Mouse (Mus musculus) thymus, postnatal 0 days (tissue): Measurements from ENCODE around the gene Tmem145. TPM values are rescaled to one million over a fixed set of nuclear protein-coding genes. Genes with fewer than 3 reads are reported as not detected.

Experiments
- DNase-seq: peaks from one replicate; pipeline ENCODE4 v3.0.0-alpha.2; 2015; ENCODE audit warnings: low spot score
- polyA plus RNA-seq: library from polyadenylated mRNA; unstranded; fragments of >200 nt; fragmentation: Nextera tagmentation; extraction: Ambion mirVana; gene quantifications from 2 replicates; pipeline ENCODE4 v1.2.1, GENCODE M21; 2015

Gene Tmem145
- polyA plus RNA-seq, 1 experiment from 2014 or later, result not detected

DNA sequence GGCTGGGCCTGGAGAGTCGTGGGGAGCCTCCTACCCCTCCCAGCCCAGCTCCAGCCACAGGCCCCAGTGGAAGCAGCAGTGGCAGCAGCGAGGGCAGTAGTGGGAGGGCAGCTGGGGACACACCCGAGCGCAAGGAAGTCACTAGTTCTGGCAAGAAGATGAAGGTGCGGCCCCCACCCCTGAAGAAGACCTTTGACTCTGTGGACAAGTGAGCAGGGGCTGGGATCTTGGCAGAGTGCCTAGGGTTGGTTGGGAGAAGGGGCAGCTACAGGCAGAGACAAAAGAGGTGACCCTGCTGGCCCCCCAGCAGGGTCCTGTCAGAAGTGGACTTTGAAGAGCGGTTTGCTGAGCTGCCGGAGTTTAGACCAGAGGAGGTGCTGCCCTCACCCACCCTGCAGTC is 13.8 kb upstream of the Tmem145 start:
- no peak for DNase-seq

DNA sequence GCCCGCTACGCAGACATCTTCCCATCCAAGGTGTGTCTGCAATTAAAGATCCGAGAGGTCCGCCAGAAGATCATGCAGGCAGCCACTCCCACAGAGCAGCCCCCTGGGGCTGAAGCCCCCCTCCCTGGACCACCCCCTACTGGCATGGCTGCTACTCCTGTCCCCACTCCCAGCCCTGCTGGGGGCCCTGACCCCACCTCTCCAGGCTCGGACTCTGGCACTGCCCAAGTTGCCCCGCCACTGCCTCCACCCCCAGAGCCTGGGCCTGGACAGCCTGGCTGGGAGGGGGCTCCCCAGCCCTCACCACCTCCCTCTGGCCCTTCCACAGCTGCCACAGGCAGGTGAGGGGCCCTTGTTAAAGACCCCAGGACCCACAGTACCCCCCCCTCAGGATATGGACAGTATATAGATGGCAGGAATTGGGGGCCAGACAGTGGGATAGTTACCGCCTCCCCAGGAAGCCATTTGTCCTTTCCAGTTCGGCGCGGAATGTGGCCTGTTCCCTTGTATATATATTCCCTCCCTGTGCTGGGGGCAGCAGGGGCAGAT is 12.6 kb upstream of the Tmem145 start:
- no peak for DNase-seq

DNA sequence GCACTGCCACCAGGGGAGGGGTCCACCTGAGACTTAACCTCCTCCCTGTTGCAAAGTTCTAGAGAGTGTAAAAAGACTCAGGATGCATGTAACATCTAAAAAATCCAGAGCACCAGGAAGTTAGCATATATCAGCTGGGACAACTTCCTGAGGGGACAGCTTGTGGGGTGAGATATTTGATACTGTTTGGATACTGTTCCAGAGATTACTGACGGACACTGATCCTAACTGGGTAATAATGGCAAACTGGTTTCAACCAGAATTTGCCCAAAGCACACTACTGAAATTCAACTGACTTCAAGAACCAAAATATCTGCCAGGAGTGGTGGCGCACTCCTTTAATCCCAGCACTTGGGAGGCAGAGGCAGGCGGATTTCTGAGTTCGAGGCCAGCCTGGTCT is 11.4 kb upstream of the Tmem145 start:
- no peak for DNase-seq

- no peak for DNase-seq
These were observed 10.8 kb upstream of the Tmem145 start for GRCm38 (mm10) chr7:25294960-25295722.

- DNase-seq, result peak; percentile 67
These were observed 8.9 kb upstream of the Tmem145 start for GRCm38 (mm10) chr7:25296945-25297453.

- peak; percentile 87 for DNase-seq
These were observed 8.2 kb upstream of the Tmem145 start, which contains the start of gene Pafah1b3 for GRCm38 (mm10) chr7:25297454-25298325. TSS of gene Pafah1b3 (minus strand) at chr7:25297986.

- no peak for DNase-seq
These were observed 4.8 kb upstream of the Tmem145 start, which contains the start of gene Prr19 for GRCm38 (mm10) chr7:25301063-25301462. TSS of gene Prr19 (plus strand) at chr7:25301411.

DNA sequence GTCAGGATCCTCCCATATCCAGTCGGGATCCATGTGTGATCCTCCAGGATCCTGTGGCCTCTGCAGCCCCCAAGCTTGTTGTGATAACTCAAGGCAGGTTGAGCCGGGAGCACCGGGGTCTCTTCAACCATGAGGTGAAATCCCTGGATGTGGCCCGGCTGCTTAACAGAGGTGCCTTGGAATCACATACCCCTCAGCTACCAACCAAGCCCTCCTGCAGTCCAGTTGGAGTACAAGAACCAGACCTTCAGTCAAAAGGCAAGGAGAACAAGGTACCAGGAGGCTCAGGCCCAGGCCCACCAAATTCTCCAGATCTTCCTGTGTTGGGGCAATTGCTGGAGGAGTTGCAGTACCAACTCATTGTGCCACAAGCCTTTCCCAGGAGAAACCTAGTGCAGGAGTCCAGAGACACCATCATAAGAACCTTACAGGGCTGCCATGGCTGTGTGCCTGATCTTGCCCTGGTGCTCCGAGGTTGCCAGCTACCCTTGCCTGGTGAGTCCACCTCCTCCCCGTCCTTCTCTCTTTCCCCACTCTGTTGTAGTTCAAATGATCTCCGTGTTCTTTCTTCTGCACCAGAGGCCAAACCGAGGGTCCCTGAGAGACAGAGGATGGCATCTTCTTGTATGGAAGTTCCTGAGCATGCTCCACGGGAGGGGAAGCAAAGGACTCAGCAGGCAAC is 2.8 kb upstream of the Tmem145 start:
- no peak for DNase-seq

DNA sequence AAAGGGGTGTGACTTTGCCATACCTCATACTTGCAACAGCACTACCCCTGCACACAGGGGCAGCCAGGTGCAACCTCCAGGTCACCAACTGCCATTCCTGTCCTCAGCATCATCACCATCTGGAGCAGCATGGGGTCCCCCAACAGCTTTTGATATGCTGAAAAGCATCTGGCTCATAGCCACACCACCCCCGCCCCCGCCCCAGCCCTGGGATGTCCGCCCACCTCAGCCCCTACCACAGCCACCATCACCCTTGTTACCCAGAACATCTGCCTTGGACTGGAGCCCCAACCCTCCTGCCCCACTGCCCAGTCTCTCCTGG is 2.3 kb upstream of the Tmem145 start:
- DNase-seq, result no peak

DNA sequence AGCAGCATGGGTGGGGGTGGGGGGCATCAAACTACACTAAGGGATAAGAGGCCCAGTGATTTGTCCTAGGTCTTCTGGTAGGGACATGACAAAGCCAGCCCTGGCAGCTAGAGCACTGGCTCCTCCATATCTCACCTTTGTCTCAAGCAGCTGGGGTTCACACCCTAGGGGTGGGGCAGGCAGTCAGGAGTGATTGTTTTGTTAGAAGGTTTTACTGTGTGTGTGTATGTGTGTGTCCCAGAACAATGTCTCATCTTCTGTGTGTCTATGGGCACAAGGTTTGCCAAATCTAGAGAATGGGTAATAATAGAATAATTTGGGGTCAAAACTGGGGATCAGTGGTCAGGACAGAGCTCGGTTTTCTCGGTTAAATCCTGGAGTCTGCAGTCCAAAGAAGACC is 425 bp upstream of the Tmem145 start:
- DNase-seq, result no peak

DNA sequence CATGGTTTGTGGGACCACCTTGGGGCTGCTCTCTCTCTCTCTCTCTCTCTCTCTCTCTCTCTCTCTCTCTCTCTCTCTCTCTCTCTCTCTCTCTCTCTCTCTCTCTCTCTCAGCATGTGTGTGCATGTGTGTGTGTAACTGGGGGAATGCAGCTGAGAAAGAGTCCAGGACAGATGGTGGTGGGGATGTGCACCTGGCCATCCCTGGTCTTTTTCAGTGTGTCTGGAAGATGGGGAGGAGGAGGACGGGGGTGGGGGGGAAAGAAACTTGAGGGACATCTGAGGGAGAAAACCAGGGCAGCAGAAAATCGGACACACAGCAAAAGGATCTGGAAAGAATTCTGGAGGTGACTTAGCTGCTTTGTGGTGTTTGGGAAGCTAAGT is 699 bp downstream of the Tmem145 start:
- no peak for DNase-seq

GRCm38 (mm10) chr7:25308702-25309318 is 2.9 kb downstream of the Tmem145 start:
- DNase-seq, result no peak

- DNase-seq, result no peak
These were observed 3.5 kb downstream of the Tmem145 start for GRCm38 (mm10) chr7:25309425-25309824.

GRCm38 (mm10) chr7:25311193-25311592 is 5.3 kb downstream of the Tmem145 start:
- no peak for DNase-seq

GRCm38 (mm10) chr7:25313325-25313724 is 7.4 kb downstream of the Tmem145 start:
- no peak for DNase-seq

- DNase-seq, result no peak
These were observed 8.8 kb downstream of the Tmem145 start for GRCm38 (mm10) chr7:25314606-25315305.

DNA sequence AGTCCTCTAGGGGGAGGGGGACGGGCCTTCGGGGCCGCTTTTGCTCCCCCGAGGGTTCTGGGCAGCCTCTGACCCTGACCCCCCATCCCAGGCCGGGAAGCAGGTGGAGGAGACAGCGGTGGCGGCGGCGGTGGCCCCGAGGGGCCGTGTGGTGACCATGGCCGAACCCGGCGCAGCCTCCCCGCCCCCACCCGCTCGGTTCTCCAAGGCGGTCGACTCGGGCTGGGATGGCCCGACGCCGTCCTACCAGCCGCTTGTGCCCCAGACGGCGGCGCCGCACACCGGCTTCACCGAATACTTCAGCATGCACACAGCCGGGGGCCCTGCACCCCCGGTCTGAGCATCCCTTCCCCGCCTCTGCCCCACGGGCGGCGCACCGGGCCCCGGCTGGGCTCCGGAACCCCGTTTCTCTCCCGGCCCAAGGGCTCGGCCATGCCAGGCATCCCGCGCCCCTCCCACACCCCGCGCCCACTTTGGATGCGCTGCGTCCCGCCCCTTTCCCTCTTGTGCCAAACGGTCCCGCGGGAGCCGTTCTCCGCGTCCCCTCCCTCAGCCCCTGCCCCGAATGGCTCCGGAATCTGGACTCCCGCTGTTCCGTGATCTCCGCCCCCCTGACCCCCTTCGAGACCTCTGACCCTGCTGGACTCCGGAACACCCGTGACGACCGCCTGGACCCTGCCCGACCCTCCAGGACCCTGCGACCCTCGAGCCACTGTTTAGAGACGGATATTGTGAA is 9.6 kb downstream of the Tmem145 start:
- no peak for DNase-seq

DNA sequence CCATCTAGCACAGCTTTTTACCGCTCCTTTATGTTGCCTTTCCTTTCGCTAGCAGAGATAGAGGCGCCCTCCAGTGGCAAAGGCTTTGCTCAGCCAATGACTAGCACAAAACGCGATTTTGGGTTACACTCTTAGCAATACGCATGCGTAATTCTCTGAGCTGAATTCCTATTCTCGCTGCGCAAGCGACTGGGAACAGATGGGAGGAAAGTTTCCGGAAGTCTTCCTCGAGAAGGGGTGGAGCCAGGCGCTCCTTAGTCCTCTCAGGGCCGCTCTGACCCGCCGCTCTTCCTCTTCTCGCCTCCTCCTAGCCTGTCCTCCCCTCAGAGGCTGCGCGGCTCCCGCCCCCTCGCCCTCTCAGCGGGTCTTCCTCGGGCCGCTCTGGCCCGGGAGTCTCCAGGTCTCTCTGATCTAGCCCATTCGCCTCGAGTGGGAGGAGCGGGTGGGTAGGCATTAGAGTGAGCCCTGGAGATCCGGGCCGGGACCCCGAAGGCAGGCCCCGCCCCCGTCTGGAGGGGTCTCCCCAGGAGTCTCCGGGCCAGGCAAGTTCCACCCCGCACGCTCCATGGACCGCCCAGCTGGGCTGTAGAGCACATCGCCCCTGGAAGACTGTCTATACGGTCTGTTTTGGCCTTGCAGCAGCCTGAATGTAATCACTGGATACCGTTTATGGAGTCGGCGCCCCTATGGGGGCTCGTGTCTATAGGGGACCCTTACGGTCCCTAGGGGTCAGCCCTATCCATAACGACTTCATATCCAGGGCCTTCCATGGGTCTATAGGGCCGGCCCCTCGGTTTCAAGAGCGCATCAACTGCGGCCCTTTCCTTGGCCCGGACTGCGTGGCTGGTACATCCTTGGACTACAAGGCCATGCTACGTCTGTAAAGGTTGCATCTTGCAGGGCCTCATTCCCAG is 10.9 kb downstream of the Tmem145 start, which contains the start of gene Megf8:
Gene Megf8, plus strand, starts transcription at position 633 of the 914 bp plus-strand sequence.
- peak; percentile 91 for DNase-seq
